37 mouse cellular contexts compared by ENCODE assay signal in the genomic region with DNA sequence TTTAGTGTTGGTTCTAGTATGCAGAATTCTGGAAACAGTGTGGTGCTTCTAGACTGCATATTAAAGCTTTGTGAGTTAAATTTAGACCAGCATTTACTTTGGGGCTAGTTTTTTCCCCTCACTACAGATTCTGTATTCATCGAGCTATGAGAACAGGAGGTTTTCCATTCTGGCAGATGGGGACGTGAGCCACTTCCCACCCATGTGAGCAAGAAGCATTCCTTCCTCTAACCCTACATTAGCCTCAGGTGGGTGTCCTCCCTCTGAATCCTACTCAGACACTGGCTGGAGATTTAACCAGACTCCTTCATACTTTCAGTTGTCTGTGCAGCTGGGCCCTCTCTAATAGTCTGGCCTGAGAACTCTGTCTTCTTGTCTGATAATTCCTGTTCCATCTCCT. TPM values are rescaled to one million over a fixed set of nuclear protein-coding genes. Genes with fewer than 3 reads are reported as not detected.
DNase-seq lines count a peak whose midpoint lies in the region; TF ChIP-seq lines count a peak whose summit lies in the region.
"Had no signal": no experiment of that assay in that cellular context is flagged by ENCODE, and none has a peak within 500 bp of the region (broad histone marks: within the 10 kb centered on the region; RNA-seq: fewer than 3 reads in every experiment).

No protein-coding gene starts in this region.

- H3K27ac ChIP-seq in layer of hippocampus, adult 2 months, result peak overlapping the region; percentile 28; the same call in 1 of the 2 replicates
- 0 out of 2 replicates have a peak overlapping the region, but pooled peaks have one; percentile 19 for H3K27ac ChIP-seq in cortical plate, adult 2 months (ENCODE audit: insufficient read depth, low read length)
- H3K27ac ChIP-seq: embryonic facial prominence, embryonic 12.5 days; heart, embryonic 13.5 days; hindbrain, postnatal 0 days; intestine, embryonic 15.5 days; limb, embryonic 10.5 days; limb, embryonic 15.5 days; liver, embryonic 13.5 days; midbrain, embryonic 13.5 days had no signal

- no peak for TF ChIP-seq CTCF in layer of hippocampus, adult 2 months (conservative IDR thresholded peaks at IDR 0.05)
- no peak for TF ChIP-seq CTCF in cortical plate, adult 2 months (IDR thresholded peaks at IDR 0.05; ENCODE audit: extremely low read depth, insufficient read depth, low read length)

- TF ChIP-seq POLR2A in cortical plate, adult 2 months (IDR thresholded peaks at IDR 0.05; ENCODE audit: extremely low read depth, insufficient read depth, low read length), result no peak

- DNase-seq in frontal cortex, adult 2 months (ENCODE audit: extremely low spot score in 1 of 2, low spot score in 1 of 2), result peak; percentile 59 to 71
- DNase-seq in frontal cortex, postnatal 10 days (ENCODE audit: low spot score in 2 of 2), result no peak
- DNase-seq in layer of hippocampus, adult 2 months (ENCODE audit: low spot score in 2 of 2), result no peak
- DNase-seq in layer of hippocampus, adult 11-12 months (ENCODE audit: low spot score), result no peak
- peak; percentile 71 for DNase-seq in right cerebral cortex, adult 18-20 months
- no peak for DNase-seq in right cerebral cortex, postnatal 10 days (ENCODE audit: low spot score in 2 of 2)
- DNase-seq: adrenal gland, adult 8-10 months; cerebellum, adult 8-10 months; cerebellum, postnatal 25 days; embryo, embryonic 11 days; gastrocnemius, postnatal 25 days; heart, adult 18-20 months; heart, postnatal 14 days; kidney, adult 2 months; kidney, postnatal 36 days; liver, embryonic 13.5 days; lung, adult 18-20 months; lung, postnatal 4 days; thymus, postnatal 14 days had no signal

- H3K4me3 ChIP-seq in layer of hippocampus, adult 2 months, result no peak overlapping the region
- H3K4me3 ChIP-seq in cortical plate, adult 2 months (ENCODE audit: insufficient read depth, low read length), result no peak overlapping the region
- H3K4me3 ChIP-seq: embryonic facial prominence, embryonic 12.5 days; heart, embryonic 13.5 days; intestine, embryonic 15.5 days; limb, embryonic 10.5 days; limb, embryonic 15.5 days; liver, embryonic 13.5 days; megakaryocyte, embryonic 14.5 days; midbrain, embryonic 13.5 days had no signal

- peaks cover 4% of the 10 kb centered on the region; the same call in 1 of the 2 replicates for H3K4me1 ChIP-seq in cortical plate, adult 2 months (ENCODE audit: control insufficient read depth, insufficient read depth, low read length)
- H3K4me1 ChIP-seq: embryonic facial prominence, embryonic 12.5 days; limb, embryonic 10.5 days; limb, embryonic 15.5 days had no signal

RNA-seq across cellular contexts. Expression of gene Ctla4, which starts 37.7 kb away (rescaled TPM):
- not detected in 2 replicates for polyA plus RNA-seq in frontal cortex, adult 2 months (2012; rRNA removed)
- not detected for total RNA-seq in layer of hippocampus, adult 2 months (2021)
- polyA plus RNA-seq in cortical plate, adult 2 months (2012; rRNA removed), result 0.13 and 0.21 TPM in 2 replicates
- total RNA-seq: adrenal gland, adult 8-10 months; adrenal gland, postnatal 4 days; gastrocnemius, postnatal 25 days; hindbrain, postnatal 0 days; left cerebral cortex, adult 8-10 months had no signal
- polyA plus RNA-seq: embryonic facial prominence, embryonic 12.5 days; forebrain, embryonic 14.5 days; G1E; hindbrain, embryonic 11.5 days; hindbrain, postnatal 0 days; intestine, embryonic 15.5 days; kidney, embryonic 16.5 days; limb, embryonic 10.5 days; liver, embryonic 13.5 days; lung, postnatal 0 days; midbrain, embryonic 13.5 days; neural tube, embryonic 14.5 days; stomach, embryonic 14.5 days had no signal

Comparison
In these comparisons a context has a peak if more than half of its experiments do, and no peak if none do; other contexts are left out.
1. DNase-seq: peak in frontal cortex, adult 2 months (2 of 2) and right cerebral cortex, adult 18-20 months (single experiment); none in frontal cortex, postnatal 10 days (0 of 2), layer of hippocampus, adult 2 months (0 of 2), layer of hippocampus, adult 11-12 months (single experiment) and right cerebral cortex, postnatal 10 days (0 of 2).